Mouse (Mus musculus) adipocyte (in vitro differentiated cells): ENCODE results near the gene Ddah2.

Experiments used
- DNase-seq: peaks from one replicate; pipeline ENCODE4 v3.0.0-alpha.2; 2016; ENCODE audit warnings: low spot score

Gene Ddah2

GRCm38 (mm10) chr17:35077786-35078233 lies 19.0 kb downstream of the Ddah2 start, which contains the start of gene Ly6g6d:
Gene Ly6g6d (minus strand): TSS chr17:35078065.
- no peak for DNase-seq

GRCm38 (mm10) chr17:35079778-35080177 lies 20.9 kb downstream of the Ddah2 start:
- no peak for DNase-seq

- DNase-seq = no peak
These were observed 21.4 kb downstream of the Ddah2 start for GRCm38 (mm10) chr17:35080248-35080647.

- no peak for DNase-seq
These were observed 21.9 kb downstream of the Ddah2 start for GRCm38 (mm10) chr17:35080710-35081109.

- no peak for DNase-seq
These were observed 24.2 kb downstream of the Ddah2 start for GRCm38 (mm10) chr17:35082841-35083576.

- DNase-seq = no peak
These were observed 25.2 kb downstream of the Ddah2 start for GRCm38 (mm10) chr17:35083929-35084497.

GRCm38 (mm10) chr17:35085208-35085865 lies 26.5 kb downstream of the Ddah2 start, which contains the start of gene Ly6g6f:
Gene Ly6g6f (minus strand): TSS chr17:35085610.
- DNase-seq = no peak

- DNase-seq = peak; percentile 35
These were observed 29.3 kb downstream of the Ddah2 start for GRCm38 (mm10) chr17:35088151-35088550.

- DNase-seq = peak; percentile 93
These were observed 30.2 kb downstream of the Ddah2 start, which contains the start of gene Abhd16a for GRCm38 (mm10) chr17:35088825-35089644. Gene Abhd16a (plus strand): TSS chr17:35089263.

- peak; percentile 80 for DNase-seq
These were observed 31.5 kb downstream of the Ddah2 start for GRCm38 (mm10) chr17:35090166-35090932.

- no peak for DNase-seq
These were observed 33.8 kb downstream of the Ddah2 start for GRCm38 (mm10) chr17:35092403-35093198.

GRCm38 (mm10) chr17:35094475-35095365 lies 35.9 kb downstream of the Ddah2 start:
- DNase-seq = no peak

GRCm38 (mm10) chr17:35096597-35096996 lies 37.8 kb downstream of the Ddah2 start:
- DNase-seq = no peak

- no peak for DNase-seq
These were observed 38.4 kb downstream of the Ddah2 start for GRCm38 (mm10) chr17:35097164-35097655.

- no peak for DNase-seq
These were observed 41.4 kb downstream of the Ddah2 start for GRCm38 (mm10) chr17:35100196-35100765.

- no peak for DNase-seq
These were observed 42.3 kb downstream of the Ddah2 start for GRCm38 (mm10) chr17:35101161-35101560.

GRCm38 (mm10) chr17:35102299-35102698 lies 43.5 kb downstream of the Ddah2 start:
- no peak for DNase-seq

GRCm38 (mm10) chr17:35103221-35103690 lies 44.4 kb downstream of the Ddah2 start:
- DNase-seq = peak; percentile 30

- DNase-seq = no peak
These were observed 45.2 kb downstream of the Ddah2 start for GRCm38 (mm10) chr17:35104079-35104478.
